Mouse (Mus musculus): ENCODE measurements around the gene Prkar2a.

The Prkar2a gene

DNA sequence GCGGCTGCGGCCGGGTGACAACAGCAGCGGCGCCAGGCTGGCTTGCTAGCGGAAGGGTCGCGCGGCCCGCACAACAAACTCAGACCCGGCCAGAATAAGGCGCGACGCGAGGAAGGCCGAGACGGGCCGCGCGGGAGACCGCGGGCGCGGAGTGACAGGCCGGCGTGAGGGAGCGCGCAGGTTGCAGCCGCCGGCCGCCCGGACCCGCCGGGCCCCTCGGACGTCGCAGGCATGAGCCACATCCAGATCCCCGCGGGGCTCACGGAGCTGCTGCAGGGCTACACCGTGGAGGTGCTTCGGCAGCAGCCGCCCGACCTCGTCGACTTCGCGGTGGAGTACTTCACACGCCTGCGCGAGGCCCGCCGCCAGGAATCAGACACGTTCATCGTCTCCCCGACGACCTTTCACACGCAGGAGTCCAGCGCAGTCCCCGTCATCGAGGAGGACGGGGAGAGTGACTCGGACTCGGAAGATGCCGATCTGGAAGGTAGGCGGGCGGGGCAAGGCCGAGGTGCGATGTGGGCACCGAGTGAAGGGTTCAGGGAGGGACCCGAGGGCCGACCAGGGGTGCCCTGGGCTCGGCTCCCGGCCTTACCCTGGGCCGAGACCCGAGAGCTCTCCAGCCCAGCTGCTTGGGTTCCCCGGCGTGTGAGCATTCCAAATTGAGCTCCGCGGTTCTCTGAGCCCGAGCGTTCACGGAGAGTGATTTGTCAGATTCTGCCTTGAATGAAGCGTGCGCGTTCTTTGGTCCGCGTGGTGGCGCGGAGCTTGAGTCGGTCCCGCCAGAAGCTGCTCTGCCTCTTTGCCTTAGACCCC lies 3.3 kb downstream of the Prkar2a start:
- DNase-seq (ENCODE audit: low spot score in 2 of 2) = peak in 1 of 2 experiments; percentile 27

- DNase-seq (ENCODE audit: low spot score in 2 of 2) = no peak
Measured at GRCm38 (mm10) chr9:108693946-108694345, 4.8 kb downstream of the Prkar2a start.

DNA sequence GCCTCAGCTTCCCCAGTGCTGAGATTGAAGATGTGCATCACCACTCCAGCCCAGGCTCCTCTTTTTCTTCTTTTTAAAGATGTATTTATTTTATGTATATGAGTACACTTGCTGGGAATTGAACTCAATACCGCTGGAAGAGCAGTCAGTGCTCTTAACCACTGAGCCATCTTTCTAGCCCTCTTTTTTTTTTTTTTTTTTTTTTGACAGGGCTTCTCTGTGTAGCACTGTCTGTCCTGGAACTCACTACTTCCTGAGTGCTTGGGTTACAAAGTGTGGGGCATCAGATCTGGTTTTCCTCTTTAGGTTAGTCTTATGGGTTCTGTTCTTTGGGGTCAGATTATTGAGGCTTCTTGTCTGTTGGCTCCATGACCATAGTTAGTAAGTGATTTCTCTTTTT lies 5.4 kb downstream of the Prkar2a start:
- no peak for DNase-seq (ENCODE audit: low spot score in 2 of 2)

- DNase-seq (ENCODE audit: low spot score in 2 of 2) = no peak
Measured at GRCm38 (mm10) chr9:108702476-108702875, 13.4 kb downstream of the Prkar2a start.

DNA sequence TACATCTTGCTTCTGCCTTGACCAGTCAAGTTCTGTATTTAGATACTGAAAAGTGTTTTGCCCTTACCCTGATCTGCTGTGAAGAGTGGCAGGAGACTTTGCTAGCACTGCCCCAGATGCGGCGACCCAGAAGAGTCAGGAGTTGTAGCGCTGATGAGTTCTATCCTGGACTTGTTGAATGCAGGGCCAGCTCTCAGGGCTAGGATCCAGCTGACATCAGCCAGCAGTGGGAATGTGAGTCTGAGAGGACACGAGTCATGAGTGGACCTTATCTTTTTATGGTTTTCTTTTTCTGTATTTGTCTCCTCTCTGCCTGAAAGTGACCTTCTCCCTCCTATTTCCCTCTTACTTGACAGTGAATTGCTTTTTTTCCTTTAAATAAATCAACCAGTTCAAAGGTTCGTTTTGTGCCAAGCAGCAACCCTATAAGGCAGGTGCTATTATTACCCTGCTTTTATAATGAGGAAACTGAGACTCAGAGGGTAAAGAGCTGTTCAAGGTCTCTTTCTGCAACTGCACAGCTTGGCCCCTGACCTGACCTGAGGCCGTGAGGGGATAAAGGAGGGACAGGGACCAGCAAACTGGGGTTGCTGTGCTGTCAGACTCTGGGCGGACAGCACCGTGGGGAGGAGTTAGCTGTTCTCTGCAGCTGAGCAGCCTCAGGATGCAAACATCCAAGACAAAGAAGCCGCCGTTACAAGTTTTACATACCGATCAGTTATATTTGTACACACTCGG lies 14.4 kb downstream of the Prkar2a start:
- DNase-seq (ENCODE audit: low spot score in 2 of 2) = no peak

GRCm38 (mm10) chr9:108704591-108704990 lies 15.5 kb downstream of the Prkar2a start:
- no peak for DNase-seq (ENCODE audit: low spot score in 2 of 2)

GRCm38 (mm10) chr9:108707212-108707611 lies 18.1 kb downstream of the Prkar2a start:
- DNase-seq (ENCODE audit: low spot score in 2 of 2) = no peak

GRCm38 (mm10) chr9:108708833-108709232 lies 19.7 kb downstream of the Prkar2a start:
- no peak for DNase-seq (ENCODE audit: low spot score in 2 of 2)

DNA sequence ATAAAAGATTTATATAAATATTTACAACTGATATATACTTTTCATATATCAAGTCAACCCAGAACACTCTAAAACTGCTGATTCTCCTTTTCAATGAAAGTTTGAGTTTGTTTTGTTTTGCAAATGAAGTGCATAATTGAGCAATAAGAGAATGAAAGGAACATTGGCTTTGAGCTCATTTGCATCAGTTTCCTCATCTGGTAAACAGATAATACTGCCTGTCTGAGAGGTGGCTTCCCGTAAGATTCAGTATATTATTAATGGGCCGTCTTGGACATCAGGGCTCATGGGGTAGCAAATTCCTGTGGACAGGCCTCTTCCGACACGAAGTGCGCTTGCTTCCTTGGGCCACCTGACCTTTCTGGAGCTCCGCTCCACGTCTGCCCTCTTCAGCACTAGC lies 21.7 kb downstream of the Prkar2a start:
- no peak for DNase-seq (ENCODE audit: low spot score in 2 of 2)

GRCm38 (mm10) chr9:108716199-108716598 lies 27.1 kb downstream of the Prkar2a start:
- DNase-seq (ENCODE audit: low spot score in 2 of 2) = no peak

DNA sequence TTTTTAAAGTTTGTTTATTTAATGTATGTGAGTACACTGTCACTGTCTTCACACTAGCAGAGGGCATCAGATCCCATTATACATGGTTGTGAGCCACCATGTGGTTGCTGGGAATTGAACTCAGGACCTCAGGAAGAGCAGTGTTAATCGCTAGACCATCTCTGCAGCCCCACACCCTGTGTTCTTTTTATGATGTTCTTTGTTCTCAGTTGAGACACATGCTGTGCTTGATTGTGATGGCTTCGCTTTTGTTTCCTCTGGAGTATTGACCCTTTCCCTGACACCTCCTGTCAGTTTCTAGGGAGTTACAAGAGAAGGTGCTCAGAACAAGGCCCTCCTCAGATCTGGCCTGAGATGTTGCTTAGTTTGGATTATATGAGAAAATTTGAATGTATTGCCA lies 34.6 kb downstream of the Prkar2a start:
- DNase-seq (ENCODE audit: low spot score in 2 of 2) = no peak

GRCm38 (mm10) chr9:108726116-108726515 lies 37.0 kb downstream of the Prkar2a start:
- DNase-seq (ENCODE audit: low spot score in 2 of 2) = no peak

DNA sequence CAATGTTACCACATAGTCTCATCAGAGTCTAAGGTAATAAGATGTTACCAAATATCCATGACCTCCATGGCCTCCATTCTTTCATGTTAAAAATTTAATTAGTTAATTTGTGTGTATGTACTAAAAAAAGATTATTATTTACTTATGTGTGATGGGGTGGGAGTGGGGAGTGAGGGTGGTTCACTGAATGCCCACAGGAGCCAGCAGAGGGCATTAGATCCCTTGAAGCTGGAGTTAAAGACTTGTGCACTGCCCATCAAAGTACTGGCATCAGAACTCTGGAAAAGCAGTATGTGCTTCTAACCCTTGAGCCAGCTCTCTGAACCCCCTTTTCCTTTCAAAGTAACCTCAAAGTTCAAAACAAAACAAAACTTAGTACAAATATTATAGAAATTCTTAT lies 39.9 kb downstream of the Prkar2a start:
- no peak for DNase-seq (ENCODE audit: low spot score in 2 of 2)

GRCm38 (mm10) chr9:108732462-108732861 lies 43.3 kb downstream of the Prkar2a start:
- DNase-seq (ENCODE audit: low spot score in 2 of 2) = no peak

- DNase-seq (ENCODE audit: low spot score in 2 of 2) = no peak
Measured at GRCm38 (mm10) chr9:108734626-108735025, 45.5 kb downstream of the Prkar2a start.

- no peak for DNase-seq (ENCODE audit: low spot score in 2 of 2)
Measured at GRCm38 (mm10) chr9:108739239-108739638, 50.1 kb downstream of the Prkar2a start.

DNA sequence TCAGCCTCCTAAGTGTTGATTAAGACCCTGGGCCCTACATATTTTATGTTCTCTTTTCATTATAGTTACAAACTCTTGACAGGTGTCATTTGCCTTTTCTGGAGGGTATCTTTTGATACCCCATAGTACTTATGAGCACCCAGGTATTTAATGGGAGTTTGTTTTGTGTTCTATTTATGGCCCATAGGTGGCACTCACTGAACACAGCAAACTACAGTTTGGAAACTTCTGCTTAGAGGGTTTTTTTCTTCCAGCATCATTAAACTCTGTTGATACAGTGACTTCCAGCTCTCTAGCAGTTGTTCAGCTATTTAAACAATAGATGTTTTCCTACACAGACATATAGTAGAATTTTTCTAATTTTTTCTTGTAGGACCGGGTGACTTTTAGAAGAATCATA lies 50.9 kb downstream of the Prkar2a start:
- DNase-seq (ENCODE audit: low spot score in 2 of 2) = no peak

DNA sequence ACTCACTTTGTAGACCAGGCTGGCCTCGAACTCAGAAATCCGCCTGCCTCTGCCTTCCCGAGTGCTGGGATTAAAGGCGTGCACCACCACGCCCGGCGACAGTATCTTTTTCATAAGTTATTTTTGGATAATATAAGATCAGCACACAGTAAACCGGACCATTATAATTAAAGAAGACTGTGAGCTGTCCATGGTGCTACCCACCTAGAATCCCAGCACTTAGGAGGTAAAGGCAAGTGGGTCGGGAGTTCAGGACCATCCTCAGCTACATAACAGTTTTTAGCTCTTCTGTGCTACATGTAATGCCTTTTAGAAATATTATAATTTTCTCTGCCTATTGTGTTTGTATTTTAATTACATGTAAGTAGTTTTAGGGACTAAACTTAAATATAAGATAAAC lies 52.9 kb downstream of the Prkar2a start:
- DNase-seq (ENCODE audit: low spot score in 2 of 2) = no peak

- DNase-seq (ENCODE audit: low spot score in 2 of 2) = no peak
Measured at GRCm38 (mm10) chr9:108746876-108747499, 57.9 kb downstream of the Prkar2a start.

- DNase-seq (ENCODE audit: low spot score in 2 of 2) = no peak
Measured at GRCm38 (mm10) chr9:108747694-108748093, 58.6 kb downstream of the Prkar2a start.

- DNase-seq (ENCODE audit: low spot score in 2 of 2) = no peak
Measured at GRCm38 (mm10) chr9:108748600-108749183, 59.6 kb downstream of the Prkar2a start.

- no peak for DNase-seq (ENCODE audit: low spot score in 2 of 2)
Measured at GRCm38 (mm10) chr9:108750616-108751015, 61.5 kb downstream of the Prkar2a start.
